Mouse (Mus musculus): Measurements from ENCODE around the gene Tff1. TPM values are rescaled to one million over a fixed set of nuclear protein-coding genes. Genes with fewer than 3 reads are reported as not detected.

Gene Tff1
- polyA plus RNA-seq, 1 experiment, result not detected

DNA sequence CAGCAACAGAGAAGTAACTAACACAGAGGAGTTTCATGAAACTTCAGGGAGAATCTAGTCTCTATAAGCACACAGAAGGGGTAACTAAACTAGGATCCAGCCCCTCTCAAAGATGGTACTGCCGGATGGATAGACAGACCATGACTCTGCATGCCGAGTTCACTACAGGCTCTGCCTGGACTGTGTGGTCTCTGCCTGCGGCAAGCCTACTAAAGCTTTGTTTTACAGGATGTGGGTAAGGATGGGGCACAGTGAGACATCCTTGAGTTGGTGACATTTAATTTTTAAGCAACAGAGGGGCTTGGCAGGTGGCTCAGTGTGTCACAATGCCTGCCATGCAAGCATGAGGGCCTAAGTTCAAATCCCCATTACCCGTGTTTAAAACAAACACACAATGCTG, 11.2 kb upstream of the Tff1 start:
- TF ChIP-seq POLR2A (IDR thresholded peaks at IDR 0.05; ENCODE audit: borderline replicate concordance, insufficient read depth, low read length), result no peak
- no peak for TF ChIP-seq CTCF (IDR thresholded peaks at IDR 0.05; ENCODE audit: borderline replicate concordance, insufficient read depth, low read depth, low read length)

DNA sequence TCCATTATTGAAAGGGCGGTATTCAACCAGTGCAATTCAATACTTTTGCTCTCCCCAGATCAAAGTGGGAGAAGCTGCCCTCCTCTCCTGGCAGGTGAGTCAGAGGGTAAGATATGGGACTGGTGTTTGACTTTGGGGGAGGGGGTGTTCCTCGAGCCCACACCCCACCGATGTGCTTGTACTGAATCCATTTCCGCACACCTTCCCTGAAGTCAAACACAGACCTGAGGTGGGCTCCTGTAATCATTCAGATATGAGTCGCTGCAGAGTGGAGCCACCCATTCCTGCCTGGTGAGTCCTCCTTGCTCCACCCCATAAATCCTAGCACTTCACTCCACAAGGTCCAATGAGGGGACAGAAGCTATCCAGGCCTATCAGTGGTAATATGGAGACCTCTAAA, 4.7 kb upstream of the Tff1 start:
- 88% methylated on average over 5 of the region's 5 CpGs for WGBS
- TF ChIP-seq CTCF (IDR thresholded peaks at IDR 0.05; ENCODE audit: borderline replicate concordance, insufficient read depth, low read depth, low read length) (no peak), POLR2A (IDR thresholded peaks at IDR 0.05; ENCODE audit: borderline replicate concordance, insufficient read depth, low read length) (no peak)
- Histone ChIP-seq H3K27me3 (ENCODE audit: control insufficient read depth, insufficient read depth, low read length) (no peaks in the 10 kb centered on the region), H3K4me3 (replicated peaks; ENCODE audit: insufficient read depth, low read depth, low read length) (no peak overlapping the region), H3K4me1 (ENCODE audit: control insufficient read depth, insufficient read depth, low read length) (no peaks in the 10 kb centered on the region), H3K27ac (ENCODE audit: insufficient read depth, low read length) (no peak overlapping the region)
- no peak for DNase-seq

More for the DNA sequence above, 11.2 kb upstream of the Tff1 start:
- Histone ChIP-seq H3K4me3 (replicated peaks; ENCODE audit: insufficient read depth, low read depth, low read length) (no peak overlapping the region), H3K27me3 (ENCODE audit: control insufficient read depth, insufficient read depth, low read length) (no peaks in the 10 kb centered on the region), H3K4me1 (ENCODE audit: control insufficient read depth, insufficient read depth, low read length) (no peaks in the 10 kb centered on the region), H3K27ac (ENCODE audit: insufficient read depth, low read length) (no peak overlapping the region)
- WGBS, result 90% methylated on average over 4 of the region's 4 CpGs
- no peak for DNase-seq

- Histone ChIP-seq H3K27ac (ENCODE audit: insufficient read depth, low read length) (no peak overlapping the region), H3K27me3 (ENCODE audit: control insufficient read depth, insufficient read depth, low read length) (no peaks in the 10 kb centered on the region), H3K4me1 (ENCODE audit: control insufficient read depth, insufficient read depth, low read length) (no peaks in the 10 kb centered on the region), H3K4me3 (replicated peaks; ENCODE audit: insufficient read depth, low read depth, low read length) (no peak overlapping the region)
- no peak for TF ChIP-seq CTCF (IDR thresholded peaks at IDR 0.05; ENCODE audit: borderline replicate concordance, insufficient read depth, low read depth, low read length)
- TF ChIP-seq POLR2A (IDR thresholded peaks at IDR 0.05; ENCODE audit: borderline replicate concordance, insufficient read depth, low read length), result no peak
- DNase-seq, result no peak
- 93% methylated on average over 2 of the region's 2 CpGs for WGBS
Measured at GRCm38 (mm10) chr17:31163821-31164220, 1.3 kb downstream of the Tff1 start.

- TF ChIP-seq POLR2A (IDR thresholded peaks at IDR 0.05; ENCODE audit: borderline replicate concordance, insufficient read depth, low read length), result no peak
- no peak for TF ChIP-seq CTCF (IDR thresholded peaks at IDR 0.05; ENCODE audit: borderline replicate concordance, insufficient read depth, low read depth, low read length)
- 88% methylated on average over 12 of the region's 12 CpGs for WGBS
- no peaks in the 10 kb centered on the region; the same call in 1 of the 2 replicates for H3K27me3 ChIP-seq (ENCODE audit: control insufficient read depth, insufficient read depth, low read length)
- no peak overlapping the region for H3K4me3 ChIP-seq (replicated peaks; ENCODE audit: insufficient read depth, low read depth, low read length)
- H3K4me1 ChIP-seq (ENCODE audit: control insufficient read depth, insufficient read depth, low read length), result no peaks in the 10 kb centered on the region
- H3K27ac ChIP-seq (ENCODE audit: insufficient read depth, low read length), result no peak overlapping the region
- DNase-seq, result no peak
Measured at GRCm38 (mm10) chr17:31162607-31163006, 2.5 kb downstream of the Tff1 start.

GRCm38 (mm10) chr17:31160291-31160690, 4.8 kb downstream of the Tff1 start:
- DNase-seq, result no peak

GRCm38 (mm10) chr17:31157921-31158320, 7.2 kb downstream of the Tff1 start:
- 88% methylated on average over 6 of the region's 6 CpGs for WGBS
- Histone ChIP-seq H3K4me3 (replicated peaks; ENCODE audit: insufficient read depth, low read depth, low read length) (no peak overlapping the region), H3K27me3 (ENCODE audit: control insufficient read depth, insufficient read depth, low read length) (no peaks in the 10 kb centered on the region; the same call in 1 of the 2 replicates), H3K27ac (ENCODE audit: insufficient read depth, low read length) (no peak overlapping the region), H3K4me1 (ENCODE audit: control insufficient read depth, insufficient read depth, low read length) (peaks cover 2% of the 10 kb centered on the region)
- no peak for TF ChIP-seq POLR2A (IDR thresholded peaks at IDR 0.05; ENCODE audit: borderline replicate concordance, insufficient read depth, low read length)
- TF ChIP-seq CTCF (IDR thresholded peaks at IDR 0.05; ENCODE audit: borderline replicate concordance, insufficient read depth, low read depth, low read length), result no peak
- DNase-seq, result no peak

More at GRCm38 (mm10) chr17:31160291-31160690, 4.8 kb downstream of the Tff1 start:
- no peak overlapping the region for H3K4me3 ChIP-seq (replicated peaks; ENCODE audit: insufficient read depth, low read depth, low read length)
- no peaks in the 10 kb centered on the region; the same call in 1 of the 2 replicates for H3K27me3 ChIP-seq (ENCODE audit: control insufficient read depth, insufficient read depth, low read length)
- H3K27ac ChIP-seq (ENCODE audit: insufficient read depth, low read length), result no peak overlapping the region
- TF ChIP-seq CTCF (IDR thresholded peaks at IDR 0.05; ENCODE audit: borderline replicate concordance, insufficient read depth, low read depth, low read length), result no peak
- no peak for TF ChIP-seq POLR2A (IDR thresholded peaks at IDR 0.05; ENCODE audit: borderline replicate concordance, insufficient read depth, low read length)
- H3K4me1 ChIP-seq (ENCODE audit: control insufficient read depth, insufficient read depth, low read length), result no peaks in the 10 kb centered on the region
- 79% methylated on average over 4 of the region's 4 CpGs for WGBS

- no peak for TF ChIP-seq CTCF (IDR thresholded peaks at IDR 0.05; ENCODE audit: borderline replicate concordance, insufficient read depth, low read depth, low read length)
- TF ChIP-seq POLR2A (IDR thresholded peaks at IDR 0.05; ENCODE audit: borderline replicate concordance, insufficient read depth, low read length), result no peak
- 54% methylated on average over 8 of the region's 8 CpGs for WGBS
- no peak for DNase-seq
- Histone ChIP-seq H3K27me3 (ENCODE audit: control insufficient read depth, insufficient read depth, low read length) (no peaks in the 10 kb centered on the region; the same call in 1 of the 2 replicates), H3K27ac (ENCODE audit: insufficient read depth, low read length) (no peak overlapping the region), H3K4me1 (ENCODE audit: control insufficient read depth, insufficient read depth, low read length) (peaks cover 6% of the 10 kb centered on the region), H3K4me3 (replicated peaks; ENCODE audit: insufficient read depth, low read depth, low read length) (no peak overlapping the region)
Measured at GRCm38 (mm10) chr17:31153785-31154184, 11.3 kb downstream of the Tff1 start.

DNA sequence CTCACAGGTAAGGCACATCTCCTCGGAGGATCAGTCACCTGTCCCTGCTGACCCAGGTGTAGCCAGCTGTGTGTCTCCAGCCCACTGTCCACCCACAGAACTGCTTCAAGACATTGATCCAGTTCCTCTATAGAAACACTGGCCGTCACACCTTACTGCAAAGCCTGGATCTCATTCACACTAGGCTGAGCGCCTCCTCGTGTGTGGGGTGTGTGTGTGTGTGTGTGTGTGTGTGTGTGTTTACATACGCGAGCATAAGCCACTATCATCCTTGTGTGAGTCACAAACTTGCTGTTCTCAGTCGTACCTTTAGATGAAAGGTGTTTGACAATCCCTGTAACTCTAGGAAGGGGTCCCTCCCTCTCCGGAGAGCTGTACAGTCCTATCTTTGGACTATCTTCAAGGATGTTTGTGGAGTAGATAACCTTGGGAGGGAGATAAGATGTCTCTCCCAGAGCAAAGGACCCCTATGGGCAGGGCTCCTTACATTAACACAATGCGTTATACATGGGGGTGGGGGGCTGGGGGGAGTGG, 12.0 kb downstream of the Tff1 start:
- H3K27me3 ChIP-seq (ENCODE audit: control insufficient read depth, insufficient read depth, low read length), result no peaks in the 10 kb centered on the region
- 91% methylated on average over 9 of the region's 9 CpGs for WGBS
- H3K27ac ChIP-seq (ENCODE audit: insufficient read depth, low read length), result no peak overlapping the region
- H3K4me1 ChIP-seq (ENCODE audit: control insufficient read depth, insufficient read depth, low read length), result peaks cover 6% of the 10 kb centered on the region
- DNase-seq, result no peak
- no peak for TF ChIP-seq POLR2A (IDR thresholded peaks at IDR 0.05; ENCODE audit: borderline replicate concordance, insufficient read depth, low read length)
- TF ChIP-seq CTCF (IDR thresholded peaks at IDR 0.05; ENCODE audit: borderline replicate concordance, insufficient read depth, low read depth, low read length), result no peak
- H3K4me3 ChIP-seq (replicated peaks; ENCODE audit: insufficient read depth, low read depth, low read length), result no peak overlapping the region
